Mouse (Mus musculus): ENCODE measurements around the gene Nus1. TPM values are rescaled to one million over a fixed set of nuclear protein-coding genes. Genes with fewer than 3 reads are reported as not detected.

Gene Nus1
- polyA plus RNA-seq (2012; fragmentation: generic; extraction: Trizol), result 10.9 TPM

GRCm38 (mm10) chr10:52417299-52417997, at the start of gene Nus1:
TSS of gene Nus1 (plus strand) at chr10:52417547.
- Histone ChIP-seq H3K4me3 (peak within 1 kb of the TSS; percentile 73), H3K27me3 (ENCODE audit: control insufficient read depth, insufficient read depth, insufficient read length) (no peaks in the 10 kb centered on the region), H3K36me3 (ENCODE audit: control insufficient read depth, insufficient read depth) (peaks cover 9% of the 10 kb centered on the region), H3ac (ENCODE audit: control insufficient read depth, insufficient read length) (peak within 1 kb of the TSS; percentile 96), H3K79me2 (ENCODE audit: control insufficient read depth, insufficient read depth) (peaks cover 46% of the 10 kb centered on the region), H3K4me2 (ENCODE audit: low read depth) (peak within 1 kb of the TSS; percentile 83)
- peak; percentile 23 for TF ChIP-seq REST (IDR thresholded peaks at IDR 0.05; ENCODE audit: insufficient read depth, insufficient read length)
- peak; percentile 61 for TF ChIP-seq POLR2AphosphoS2 (IDR thresholded peaks at IDR 0.05; ENCODE audit: insufficient read length, low read depth)
- TF ChIP-seq MYOD1 (IDR thresholded peaks at IDR 0.05; ENCODE audit: control insufficient read depth in 1 of 3, insufficient read length in 2 of 3, low read depth in 2 of 3), result peak in 1 of 3 experiments; percentile 36
- TF ChIP-seq POLR2A (IDR thresholded peaks at IDR 0.05; ENCODE audit: insufficient read length, low read depth), result peak; percentile 74
- no peak for TF ChIP-seq MAX (IDR thresholded peaks at IDR 0.05; ENCODE audit: low read depth)
- no peak for TF ChIP-seq SRF (IDR thresholded peaks at IDR 0.05; ENCODE audit: control insufficient read depth, insufficient read length, low read depth)
- TF ChIP-seq TCF12 (IDR thresholded peaks at IDR 0.05; ENCODE audit: insufficient read depth, poor library complexity, severe bottlenecking), result no peak
- TF ChIP-seq USF1 (IDR thresholded peaks at IDR 0.05; ENCODE audit: low read depth), result no peak
- TF ChIP-seq TCF3 (IDR thresholded peaks at IDR 0.05; ENCODE audit: insufficient read length, low read depth), result peak; percentile 2
- TF ChIP-seq MYOG (IDR thresholded peaks at IDR 0.05; ENCODE audit: control insufficient read depth in 1 of 3, insufficient read depth in 1 of 3, insufficient read length in 2 of 3, low read depth in 2 of 3), result no peak
- no peak for TF ChIP-seq CEBPB (IDR thresholded peaks at IDR 0.05; ENCODE audit: insufficient read depth, poor library complexity, severe bottlenecking)
- peak; percentile 19 for TF ChIP-seq E2F4 (IDR thresholded peaks at IDR 0.05; ENCODE audit: insufficient read depth)

GRCm38 (mm10) chr10:52368376-52368775, 49.0 kb upstream of the Nus1 start:
- no peak overlapping the region for H3ac ChIP-seq (ENCODE audit: control insufficient read depth, insufficient read length)
- no peak overlapping the region for H3K4me3 ChIP-seq
- TF ChIP-seq CEBPB (IDR thresholded peaks at IDR 0.05; ENCODE audit: insufficient read depth, poor library complexity, severe bottlenecking) (no peak), MYOG (IDR thresholded peaks at IDR 0.05; ENCODE audit: control insufficient read depth in 1 of 3, insufficient read depth in 1 of 3, insufficient read length in 2 of 3, low read depth in 2 of 3) (no peak), TCF12 (IDR thresholded peaks at IDR 0.05; ENCODE audit: insufficient read depth, poor library complexity, severe bottlenecking) (no peak), TCF3 (IDR thresholded peaks at IDR 0.05; ENCODE audit: insufficient read length, low read depth) (no peak), E2F4 (IDR thresholded peaks at IDR 0.05; ENCODE audit: insufficient read depth) (no peak), SRF (IDR thresholded peaks at IDR 0.05; ENCODE audit: control insufficient read depth, insufficient read length, low read depth) (no peak), MYOD1 (IDR thresholded peaks at IDR 0.05; ENCODE audit: control insufficient read depth in 1 of 3, insufficient read length in 2 of 3, low read depth in 2 of 3) (no peak), USF1 (IDR thresholded peaks at IDR 0.05; ENCODE audit: low read depth) (no peak), MAX (IDR thresholded peaks at IDR 0.05; ENCODE audit: low read depth) (no peak), POLR2AphosphoS2 (IDR thresholded peaks at IDR 0.05; ENCODE audit: insufficient read length, low read depth) (no peak), REST (IDR thresholded peaks at IDR 0.05; ENCODE audit: insufficient read depth, insufficient read length) (no peak), POLR2A (IDR thresholded peaks at IDR 0.05; ENCODE audit: insufficient read length, low read depth) (no peak)
- H3K79me2 ChIP-seq (ENCODE audit: control insufficient read depth, insufficient read depth), result peaks cover 43% of the 10 kb centered on the region
- no peaks in the 10 kb centered on the region for H3K27me3 ChIP-seq (ENCODE audit: control insufficient read depth, insufficient read depth, insufficient read length)
- no peaks in the 10 kb centered on the region for H3K36me3 ChIP-seq (ENCODE audit: control insufficient read depth, insufficient read depth)
- H3K4me2 ChIP-seq (ENCODE audit: low read depth), result no peak overlapping the region

- TF ChIP-seq TCF3 (IDR thresholded peaks at IDR 0.05; ENCODE audit: insufficient read length, low read depth), result no peak
- no peak for TF ChIP-seq CEBPB (IDR thresholded peaks at IDR 0.05; ENCODE audit: insufficient read depth, poor library complexity, severe bottlenecking)
- TF ChIP-seq REST (IDR thresholded peaks at IDR 0.05; ENCODE audit: insufficient read depth, insufficient read length), result no peak
- TF ChIP-seq SRF (IDR thresholded peaks at IDR 0.05; ENCODE audit: control insufficient read depth, insufficient read length, low read depth), result no peak
- no peak for TF ChIP-seq MAX (IDR thresholded peaks at IDR 0.05; ENCODE audit: low read depth)
- TF ChIP-seq POLR2AphosphoS2 (IDR thresholded peaks at IDR 0.05; ENCODE audit: insufficient read length, low read depth), result no peak
- TF ChIP-seq MYOG (IDR thresholded peaks at IDR 0.05; ENCODE audit: control insufficient read depth in 1 of 3, insufficient read depth in 1 of 3, insufficient read length in 2 of 3, low read depth in 2 of 3), result no peak
- no peak for TF ChIP-seq USF1 (IDR thresholded peaks at IDR 0.05; ENCODE audit: low read depth)
- TF ChIP-seq POLR2A (IDR thresholded peaks at IDR 0.05; ENCODE audit: insufficient read length, low read depth), result no peak
- TF ChIP-seq MYOD1 (IDR thresholded peaks at IDR 0.05; ENCODE audit: control insufficient read depth in 1 of 3, insufficient read length in 2 of 3, low read depth in 2 of 3), result no peak
- TF ChIP-seq TCF12 (IDR thresholded peaks at IDR 0.05; ENCODE audit: insufficient read depth, poor library complexity, severe bottlenecking), result no peak
- TF ChIP-seq E2F4 (IDR thresholded peaks at IDR 0.05; ENCODE audit: insufficient read depth), result no peak
- Histone ChIP-seq H3K79me2 (ENCODE audit: control insufficient read depth, insufficient read depth) (peaks cover 64% of the 10 kb centered on the region), H3ac (ENCODE audit: control insufficient read depth, insufficient read length) (no peak overlapping the region), H3K36me3 (ENCODE audit: control insufficient read depth, insufficient read depth) (no peaks in the 10 kb centered on the region), H3K27me3 (ENCODE audit: control insufficient read depth, insufficient read depth, insufficient read length) (no peaks in the 10 kb centered on the region), H3K4me2 (ENCODE audit: low read depth) (no peak overlapping the region), H3K4me3 (no peak overlapping the region)
Measured at GRCm38 (mm10) chr10:52373834-52374233, 43.5 kb upstream of the Nus1 start.

GRCm38 (mm10) chr10:52374651-52375050, 42.7 kb upstream of the Nus1 start:
- Histone ChIP-seq H3K36me3 (ENCODE audit: control insufficient read depth, insufficient read depth) (no peaks in the 10 kb centered on the region), H3ac (ENCODE audit: control insufficient read depth, insufficient read length) (no peak overlapping the region), H3K4me2 (ENCODE audit: low read depth) (no peak overlapping the region), H3K4me3 (no peak overlapping the region), H3K27me3 (ENCODE audit: control insufficient read depth, insufficient read depth, insufficient read length) (no peaks in the 10 kb centered on the region), H3K79me2 (ENCODE audit: control insufficient read depth, insufficient read depth) (peaks cover 69% of the 10 kb centered on the region)
- TF ChIP-seq POLR2AphosphoS2 (IDR thresholded peaks at IDR 0.05; ENCODE audit: insufficient read length, low read depth), result no peak
- TF ChIP-seq MYOD1 (IDR thresholded peaks at IDR 0.05; ENCODE audit: control insufficient read depth in 1 of 3, insufficient read length in 2 of 3, low read depth in 2 of 3), result no peak
- no peak for TF ChIP-seq REST (IDR thresholded peaks at IDR 0.05; ENCODE audit: insufficient read depth, insufficient read length)
- TF ChIP-seq POLR2A (IDR thresholded peaks at IDR 0.05; ENCODE audit: insufficient read length, low read depth), result no peak
- TF ChIP-seq TCF12 (IDR thresholded peaks at IDR 0.05; ENCODE audit: insufficient read depth, poor library complexity, severe bottlenecking), result no peak
- no peak for TF ChIP-seq CEBPB (IDR thresholded peaks at IDR 0.05; ENCODE audit: insufficient read depth, poor library complexity, severe bottlenecking)
- no peak for TF ChIP-seq USF1 (IDR thresholded peaks at IDR 0.05; ENCODE audit: low read depth)
- TF ChIP-seq TCF3 (IDR thresholded peaks at IDR 0.05; ENCODE audit: insufficient read length, low read depth), result no peak
- no peak for TF ChIP-seq MYOG (IDR thresholded peaks at IDR 0.05; ENCODE audit: control insufficient read depth in 1 of 3, insufficient read depth in 1 of 3, insufficient read length in 2 of 3, low read depth in 2 of 3)
